Mouse (Mus musculus) brain, embryonic 14.5 days (tissue): ENCODE results near the gene Gemin2.

Source experiments
- CTCF ChIP-seq: fragments of 200-500 bp; IDR thresholded peaks from 2 replicates; pipeline ENCODE4 v1.5.1; 2012; ENCODE audit warnings: inconsistent platforms, mild to moderate bottlenecking, moderate library complexity, borderline replicate concordance; ENCODE audit not compliant: insufficient read depth, insufficient read length; ENCODE audit errors: extremely low read depth
- POLR2A ChIP-seq: fragments of 200-500 bp; IDR thresholded peaks from 2 replicates; pipeline ENCODE4 v1.6.1; 2012; ENCODE audit warnings: mild to moderate bottlenecking, inconsistent platforms, borderline replicate concordance; ENCODE audit not compliant: poor library complexity, insufficient read depth, insufficient read length, severe bottlenecking; ENCODE audit errors: extremely low read depth

- TF ChIP-seq CTCF (no peak), POLR2A (no peak)
Measured at GRCm38 (mm10) chr12:59053166-59053565, 40.0 kb downstream of the Gemin2 start.
